In genomic region chr14:21102666-21103203, GRCm38 (mm10) we compare ENCODE assay signal across 28 mouse cellular contexts. TPM values are rescaled to one million over a fixed set of nuclear protein-coding genes. Genes with fewer than 3 reads are reported as not detected.
DNase-seq lines count a peak whose midpoint lies in the region; ATAC-seq and TF ChIP-seq lines count a peak whose summit lies in the region.
"Had no signal": no experiment of that assay in that cellular context is flagged by ENCODE, and none has a peak within 500 bp of the region (broad histone marks: within the 10 kb centered on the region; RNA-seq: fewer than 3 reads in every experiment).

No protein-coding gene starts in this region.

- DNase-seq in liver: no peak
- DNase-seq in MEL (ENCODE audit: low read depth, low spot score): peak; percentile 42
- no peak for DNase-seq in adrenal gland, postnatal 4 days (ENCODE audit: low spot score in 2 of 2)
- DNase-seq in kidney, adult 8-10 months: no peak
- DNase-seq: adrenal gland, postnatal 36 days; B cell, adult 2 months; cerebellum, adult 8-10 months; cerebellum, postnatal 36 days; embryo, embryonic 11 days; gastrocnemius, postnatal 25 days; heart, adult 18-20 months; heart, postnatal 4 days; kidney, adult 11 months; kidney, postnatal 25 days; lung, adult 18-20 months; thymus, adult 2 months; thymus, postnatal 36 days had no signal

- no peak for ATAC-seq in liver, embryonic 16.5 days (ENCODE audit: low read depth)
- ATAC-seq in inflammation-experienced regulatory T-cells, adult 6 months: peak; percentile 58
- ATAC-seq: forebrain, embryonic 14.5 days; lung, postnatal 0 days had no signal

- H3K4me3 ChIP-seq in liver, embryonic 16.5 days (ENCODE audit: low read depth, low read length): no peak overlapping the region
- peak overlapping the region in 1 of 2 experiments; percentile 20; a peak in 2 of 4 replicates for H3K4me3 ChIP-seq in MEL (ENCODE audit: control insufficient read depth in 1 of 2, insufficient read depth in 1 of 2, low read depth in 2 of 2, low read length in 2 of 2)
- H3K4me3 ChIP-seq: embryonic facial prominence, embryonic 12.5 days; heart, embryonic 12.5 days; hindbrain, embryonic 13.5 days; kidney, embryonic 15.5 days; limb, embryonic 13.5 days; midbrain, embryonic 12.5 days; myocyte had no signal

- no peak for TF ChIP-seq CTCF in MEL (IDR thresholded peaks at IDR 0.05 in 2 of 3, conservative IDR thresholded peaks at IDR 0.05 in 1 of 3; ENCODE audit: control insufficient read depth in 1 of 3, insufficient read depth in 1 of 3, low read depth in 2 of 3, low read length in 3 of 3, poor library complexity in 1 of 3, severe bottlenecking in 1 of 3)

- no peaks in the 10 kb centered on the region for H3K27me3 ChIP-seq in liver, embryonic 16.5 days (ENCODE audit: control insufficient read depth, insufficient read depth, low read depth, low read length)
- no peaks in the 10 kb centered on the region for H3K27me3 ChIP-seq in MEL (ENCODE audit: control insufficient read depth in 1 of 2, insufficient read depth in 2 of 2, low read length in 2 of 2)
- H3K27me3 ChIP-seq: embryonic facial prominence, embryonic 12.5 days; heart, embryonic 12.5 days; hindbrain, embryonic 13.5 days; kidney, embryonic 15.5 days; limb, embryonic 13.5 days; midbrain, embryonic 12.5 days had no signal

- TF ChIP-seq RAD21 in MEL (IDR thresholded peaks at IDR 0.05; ENCODE audit: low read depth, low read length): no peak

- H3K79me2 ChIP-seq in MEL (ENCODE audit: control insufficient read depth, insufficient read depth, low read length, poor library complexity): no peaks in the 10 kb centered on the region

- no peak overlapping the region for H3K4me2 ChIP-seq in liver, embryonic 16.5 days (ENCODE audit: low read depth, low read length)
- H3K4me2 ChIP-seq: embryonic facial prominence, embryonic 12.5 days; heart, embryonic 12.5 days; hindbrain, embryonic 13.5 days; kidney, embryonic 15.5 days; limb, embryonic 13.5 days; midbrain, embryonic 12.5 days had no signal

- TF ChIP-seq EP300 in MEL (IDR thresholded peaks at IDR 0.05; ENCODE audit: low read depth in 1 of 2, low read length in 2 of 2): peak in 1 of 2 experiments; percentile 24; a peak in 1 of 4 replicates

- H3K27ac ChIP-seq in liver, embryonic 16.5 days (ENCODE audit: low read length): peak overlapping the region; percentile 4; the same call in 1 of the 2 replicates
- H3K27ac ChIP-seq in MEL (ENCODE audit: control insufficient read depth, low read depth, low read length): peak overlapping the region; percentile 22
- H3K27ac ChIP-seq: embryonic facial prominence, embryonic 12.5 days; hindbrain, embryonic 13.5 days; kidney, embryonic 15.5 days; limb, embryonic 13.5 days; midbrain, embryonic 12.5 days had no signal

- H3K4me1 ChIP-seq in liver, embryonic 16.5 days (ENCODE audit: control insufficient read depth, low read depth, low read length): peaks cover 14% of the 10 kb centered on the region
- H3K4me1 ChIP-seq in MEL (ENCODE audit: control insufficient read depth in 1 of 2, insufficient read depth in 2 of 2, low read length in 2 of 2): peaks cover 16 to 19% of the 10 kb centered on the region in 2 experiments
- H3K4me1 ChIP-seq: hindbrain, embryonic 13.5 days had no signal

- 50% methylated on average over 4 of the region's 4 CpGs for WGBS in liver, embryonic 16.5 days (ENCODE audit: insufficient replicate concordance)

- no peak for TF ChIP-seq POLR2A in MEL (IDR thresholded peaks at IDR 0.05; ENCODE audit: control insufficient read depth in 1 of 2, insufficient read depth in 1 of 2, low read depth in 1 of 2, low read length in 2 of 2, poor library complexity in 1 of 2)

- no peak overlapping the region for H3K9ac ChIP-seq in liver, embryonic 16.5 days (ENCODE audit: low read depth, low read length)
- H3K9ac ChIP-seq in MEL (ENCODE audit: control insufficient read depth, low read depth, low read length, poor library complexity, severe bottlenecking): no peak overlapping the region
- H3K9ac ChIP-seq: embryonic facial prominence, embryonic 12.5 days; heart, embryonic 12.5 days; hindbrain, embryonic 13.5 days; kidney, embryonic 15.5 days; limb, embryonic 13.5 days; midbrain, embryonic 12.5 days had no signal

- H3K36me3 ChIP-seq in liver, embryonic 16.5 days (ENCODE audit: control insufficient read depth, insufficient read depth): no peaks in the 10 kb centered on the region; the same call in 1 of the 2 replicates
- H3K36me3 ChIP-seq in MEL (ENCODE audit: control insufficient read depth in 1 of 2, insufficient read depth in 2 of 2, low read length in 2 of 2): peaks cover 3 to 22% of the 10 kb centered on the region in 2 experiments
- H3K36me3 ChIP-seq: embryonic facial prominence, embryonic 12.5 days; hindbrain, embryonic 13.5 days; kidney, embryonic 15.5 days; limb, embryonic 13.5 days; midbrain, embryonic 12.5 days had no signal

- no peaks in the 10 kb centered on the region for H3K9me3 ChIP-seq in liver, embryonic 16.5 days (replicated peaks; ENCODE audit: control insufficient read depth, low read length)
- H3K9me3 ChIP-seq in MEL (replicated peaks; ENCODE audit: insufficient read depth, low read length): no peaks in the 10 kb centered on the region
- H3K9me3 ChIP-seq: embryonic facial prominence, embryonic 12.5 days; heart, embryonic 12.5 days; hindbrain, embryonic 13.5 days; kidney, embryonic 15.5 days; limb, embryonic 13.5 days; midbrain, embryonic 12.5 days had no signal

TF ChIP-seq in MEL, 35 proteins besides CTCF, POLR2A, EP300 and RAD21:
- TF ChIP-seq TBP (IDR thresholded peaks at IDR 0.05; ENCODE audit: low read depth, low read length): no peak
- no peak for TF ChIP-seq USF2 (IDR thresholded peaks at IDR 0.05; ENCODE audit: borderline replicate concordance in 1 of 2, insufficient read depth in 1 of 2, low read depth in 1 of 2, low read length in 2 of 2)
- TF ChIP-seq GABPA (IDR thresholded peaks at IDR 0.05; ENCODE audit: low read depth, low read length): no peak
- TF ChIP-seq GATA1 (IDR thresholded peaks at IDR 0.05; ENCODE audit: low read depth, low read length): peak; percentile 32; the same call in 1 of the 2 replicates
- TF ChIP-seq ZMIZ1 (IDR thresholded peaks at IDR 0.05; ENCODE audit: low read depth, low read length): no peak
- no peak for TF ChIP-seq HCFC1 (IDR thresholded peaks at IDR 0.05; ENCODE audit: low read depth, low read length)
- TF ChIP-seq SIN3A (IDR thresholded peaks at IDR 0.05; ENCODE audit: low read length): no peak; the same call in 1 of the 2 replicates
- TF ChIP-seq NRF1 (IDR thresholded peaks at IDR 0.05; ENCODE audit: insufficient read depth, low read depth, low read length, poor library complexity, severe bottlenecking): no peak
- TF ChIP-seq MYB (IDR thresholded peaks at IDR 0.05; ENCODE audit: low read depth, low read length): no peak
- TF ChIP-seq ETS1 (IDR thresholded peaks at IDR 0.05; ENCODE audit: low read depth, low read length): peak; percentile 53
- no peak for TF ChIP-seq UBTF (IDR thresholded peaks at IDR 0.05; ENCODE audit: borderline replicate concordance, insufficient read depth, low read depth, low read length)
- TF ChIP-seq MXI1 (IDR thresholded peaks at IDR 0.05; ENCODE audit: low read depth, low read length): no peak
- TF ChIP-seq CHD2 (IDR thresholded peaks at IDR 0.05; ENCODE audit: low read length): no peak
- TF ChIP-seq JUND (IDR thresholded peaks at IDR 0.05; ENCODE audit: low read depth, low read length): no peak
- TF ChIP-seq MAX (IDR thresholded peaks at IDR 0.05; ENCODE audit: low read length): no peak
- TF ChIP-seq CHD1 (IDR thresholded peaks at IDR 0.05; ENCODE audit: low read depth, low read length): no peak
- TF ChIP-seq MEF2A (IDR thresholded peaks at IDR 0.05; ENCODE audit: extremely low read depth, insufficient replicate concordance, low read depth, low read length, poor library complexity, severe bottlenecking): no peak

RNA-seq across cellular contexts. Expression of gene Adk, which starts 50.4 kb away (rescaled TPM):
- polyA plus RNA-seq in liver, embryonic 16.5 days (2015; fragmentation: Nextera tagmentation; extraction: Ambion mirVana): 224 and 254 TPM in 2 replicates
- total RNA-seq in MEL (2012; rRNA removed): 102 and 125 TPM in 2 replicates
- polyA plus RNA-seq in MEL (2012; ENCODE audit: insufficient read depth in 1 of 2, insufficient read length in 2 of 2, low read depth in 1 of 2, low replicate concordance in 2 of 2, missing spikeins in 1 of 2): 100 to 1,000 TPM in 1 of 2 experiments, 10 to 100 TPM in 1; 69.0 to 479 TPM
- polyA plus RNA-seq in inflammation-experienced regulatory T-cells, adult 6 months (2017; shearing (Covaris generic)): 100 to 1,000 TPM in 2 of 3 experiments, 10 to 100 TPM in 1; 84.7 to 128 (median 118) TPM
- 100 to 1,000 TPM; 123 to 142 TPM for total RNA-seq in adrenal gland, postnatal 4 days (2021)

RNA-seq across cellular contexts. Expression of gene Ap3m1, which starts 50.4 kb away (rescaled TPM):
- 31.6 and 33.4 TPM in 2 replicates for polyA plus RNA-seq in liver, embryonic 16.5 days (2015; fragmentation: Nextera tagmentation; extraction: Ambion mirVana)
- 27.9 and 31.8 TPM in 2 replicates for total RNA-seq in MEL (2012; rRNA removed)
- 10 to 100 TPM in 1 of 2 experiments, not detected in 1; 47.4 TPM for polyA plus RNA-seq in MEL (2012; ENCODE audit: insufficient read depth in 1 of 2, insufficient read length in 2 of 2, low read depth in 1 of 2, low replicate concordance in 2 of 2, missing spikeins in 1 of 2)
- 100 to 1,000 TPM in 1 of 3 experiments, 10 to 100 TPM in 2; 70.6 to 107 (median 81.6) TPM for polyA plus RNA-seq in inflammation-experienced regulatory T-cells, adult 6 months (2017; shearing (Covaris generic))
- 10 to 100 TPM; 72.4 to 81.7 TPM for total RNA-seq in adrenal gland, postnatal 4 days (2021)
